Mouse (Mus musculus) heart, embryonic 11.5 days (tissue): Measurements from ENCODE around the gene Nup107. TPM values are rescaled to one million over a fixed set of nuclear protein-coding genes. Genes with fewer than 3 reads are reported as not detected.

Source experiments
- ATAC-seq: fragments of 200-750 bp; cut with Nextera tagmentation; replicated peaks from 2 replicates; pipeline ENCODE4 v1.8.0; 2017; ENCODE audit warnings: moderate library complexity; ENCODE audit not compliant: insufficient number of reproducible peaks, low FRiP score, low TSS enrichment
- H3K27ac ChIP-seq: fragments of 300-500 bp; sonication (generic); 2 replicates; pipeline ENCODE4 v1.5.1; 2014; ENCODE audit warnings: mild to moderate bottlenecking, low read depth, low read length
- H3K27me3 ChIP-seq: fragments of 300-500 bp; sonication (generic); 2 replicates; pipeline ENCODE4 v1.6.1; 2014; ENCODE audit warnings: mild to moderate bottlenecking, low read length, mixed read lengths; ENCODE audit not compliant: control insufficient read depth, insufficient read depth
- H3K36me3 ChIP-seq: fragments of 300-500 bp; sonication (generic); 2 replicates; pipeline ENCODE4 v1.6.1; 2014; ENCODE audit warnings: mild to moderate bottlenecking, low read length, moderate library complexity, mixed read lengths; ENCODE audit not compliant: control insufficient read depth, insufficient read depth
- H3K4me1 ChIP-seq: fragments of 300-500 bp; sonication (generic); 2 replicates; pipeline ENCODE4 v1.6.1; 2014; ENCODE audit warnings: low read length; ENCODE audit not compliant: control insufficient read depth, insufficient read depth
- H3K4me2 ChIP-seq: fragments of 300-500 bp; sonication (generic); 2 replicates; pipeline ENCODE4 v1.6.1; 2014; ENCODE audit warnings: mild to moderate bottlenecking, moderate library complexity
- H3K4me3 ChIP-seq: fragments of 300-500 bp; sonication (generic); 2 replicates; pipeline ENCODE4 v1.5.1; 2014; ENCODE audit warnings: low read depth, low read length
- H3K9ac ChIP-seq: fragments of 300-500 bp; sonication (generic); 2 replicates; pipeline ENCODE4 v1.6.1; 2014; ENCODE audit warnings: mild to moderate bottlenecking, low read depth, low read length, moderate library complexity
- H3K9me3 ChIP-seq: fragments of 300-500 bp; sonication (generic); replicated peaks from 2 replicates; pipeline ENCODE4 v1.6.1; 2016; ENCODE audit warnings: low read length; ENCODE audit not compliant: control insufficient read depth
- WGBS: fragments of 180-500 bp; shearing (Covaris S2); extraction: QIAGEN DNeasy Blood & Tissue Kit; methylation state at CpG from one replicate; pipeline ENCODE4 v1.1.7; 2014; ENCODE audit not compliant: insufficient replicate concordance; 5-methylcytosine and 5-hydroxymethylcytosine counted together
- polyA plus RNA-seq: library from polyadenylated mRNA; unstranded; fragments of >200 nt; fragmentation: Nextera tagmentation; extraction: Ambion mirVana; gene quantifications from 2 replicates; pipeline ENCODE4 v1.2.1, GENCODE M21; 2014

The Nup107 gene
- polyA plus RNA-seq, result 56.3 and 68.9 TPM in 2 replicates

DNA sequence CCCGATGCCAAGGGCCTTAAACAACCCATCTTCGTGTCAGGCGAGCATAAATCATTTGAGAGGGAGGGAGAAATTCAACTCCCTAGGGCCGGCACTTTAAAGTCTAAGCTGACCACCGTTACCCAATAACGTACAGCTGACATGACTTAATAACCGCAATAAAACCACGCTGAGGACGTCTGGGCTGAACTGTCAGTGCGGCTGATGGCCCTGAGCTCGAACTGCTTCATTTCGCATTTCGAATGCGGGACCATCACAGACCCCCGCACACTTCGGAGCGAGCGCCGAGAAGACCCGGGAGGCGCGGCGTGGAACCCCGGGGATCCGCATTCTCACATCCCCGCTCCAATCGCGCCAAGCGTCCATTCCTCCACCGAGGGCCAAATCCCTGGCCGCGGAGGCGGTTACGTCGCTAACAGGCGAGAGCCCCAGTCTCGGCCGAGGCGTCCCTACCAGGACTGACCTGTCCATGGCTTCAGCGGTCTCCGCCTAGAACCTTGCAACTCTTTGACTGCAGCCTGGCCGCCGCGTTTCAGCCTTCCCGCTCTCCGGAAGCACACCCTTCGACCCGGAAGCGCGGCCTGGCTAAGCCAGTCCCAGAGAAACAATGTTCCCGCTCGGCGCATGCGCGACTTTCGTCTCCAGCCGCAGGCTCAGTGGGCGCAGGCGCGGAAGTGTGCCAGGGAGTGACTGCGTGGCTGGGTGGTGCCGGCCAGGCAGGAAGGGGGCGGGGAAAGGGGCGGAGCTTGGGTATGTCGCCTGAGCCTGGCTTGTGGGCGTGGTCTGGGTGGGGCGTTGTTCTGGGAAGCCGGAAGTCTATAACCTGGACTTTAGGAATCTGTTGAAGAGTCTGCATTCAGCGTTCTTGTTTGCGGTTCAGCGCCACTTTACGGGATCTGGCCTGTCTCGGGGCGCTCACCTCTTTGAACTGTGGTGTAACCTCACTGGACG is at the start of gene Nup107:
Gene Nup107 (minus strand): TSS at position 565 of the 951 bp plus-strand sequence.
- Histone ChIP-seq H3K4me3 (peak within 1 kb of the TSS; percentile 93), H3K36me3 (peaks cover 2% of the 10 kb centered on the region; the same call in 1 of the 2 replicates), H3K9ac (peak within 1 kb of the TSS; percentile 89), H3K4me2 (peak within 1 kb of the TSS; percentile 87), H3K27me3 (no peaks in the 10 kb centered on the region), H3K27ac (peak within 1 kb of the TSS; percentile 76), H3K9me3 (no peaks in the 10 kb centered on the region), H3K4me1 (peaks cover 12% of the 10 kb centered on the region)
- peak; percentile 99 for ATAC-seq
- under 1% methylated on average over 75 of the region's 75 CpGs for WGBS

DNA sequence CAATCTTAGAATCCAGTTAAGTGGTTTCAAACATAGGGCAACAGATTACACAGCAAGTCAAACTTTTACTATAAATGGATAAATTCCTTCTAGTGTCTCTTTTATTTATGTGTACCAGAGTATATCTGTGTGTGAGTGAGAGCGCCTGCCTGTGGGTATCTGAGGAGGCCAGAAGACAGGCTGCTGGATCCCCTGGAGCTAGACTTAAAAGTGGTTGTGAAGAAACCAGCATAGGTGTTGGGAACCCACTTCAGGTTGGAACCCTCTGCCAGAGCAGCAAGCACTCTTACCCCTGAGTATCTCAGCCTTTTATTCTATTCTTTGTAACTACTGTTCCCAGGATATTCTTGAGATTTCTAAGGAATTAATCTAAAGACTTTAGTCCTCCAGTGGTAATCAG is 49.3 kb upstream of the Nup107 start:
- Histone ChIP-seq H3K9ac (no peak overlapping the region), H3K27me3 (no peaks in the 10 kb centered on the region), H3K36me3 (no peaks in the 10 kb centered on the region), H3K4me1 (peaks cover 20% of the 10 kb centered on the region), H3K4me2 (no peak overlapping the region), H3K4me3 (no peak overlapping the region), H3K9me3 (no peaks in the 10 kb centered on the region), H3K27ac (no peak overlapping the region)
- no peak for ATAC-seq
- 66% methylated on average over 1 of the region's 1 CpGs for WGBS

DNA sequence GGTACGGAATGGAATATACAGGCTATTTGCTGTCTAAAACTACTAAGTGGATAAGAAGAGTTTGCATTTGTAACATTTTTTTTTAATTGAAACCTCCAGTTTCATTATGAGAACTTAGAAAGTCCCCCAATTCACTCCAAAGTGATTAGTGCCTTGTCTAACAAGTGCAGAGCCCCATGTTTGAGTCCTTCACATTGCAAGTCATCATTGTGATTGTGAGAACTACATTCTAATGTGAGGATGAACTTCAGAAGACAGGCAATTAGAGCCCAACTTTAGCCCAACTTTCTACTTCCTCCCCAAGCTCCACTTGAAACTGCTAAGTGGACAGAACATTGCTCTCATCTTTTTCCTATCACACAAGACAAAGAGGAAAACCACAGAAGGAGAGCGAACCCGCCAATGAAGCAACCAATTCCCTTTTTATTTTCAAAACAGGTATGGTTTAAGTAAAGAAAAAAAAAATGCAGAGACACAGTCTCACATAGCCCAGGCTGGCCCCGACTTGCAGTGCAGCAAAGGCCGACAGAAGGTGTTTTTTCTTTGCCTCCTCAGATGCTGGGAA is 48.0 kb upstream of the Nup107 start:
- no peaks in the 10 kb centered on the region for H3K9me3 ChIP-seq
- ATAC-seq, result no peak
- no peak overlapping the region for H3K4me2 ChIP-seq
- no peak overlapping the region for H3K9ac ChIP-seq
- no peaks in the 10 kb centered on the region for H3K36me3 ChIP-seq
- no peak overlapping the region for H3K27ac ChIP-seq
- H3K4me3 ChIP-seq, result no peak overlapping the region
- peaks cover 19% of the 10 kb centered on the region for H3K4me1 ChIP-seq
- H3K27me3 ChIP-seq, result no peaks in the 10 kb centered on the region
- WGBS, result 89% methylated on average over 5 of the region's 5 CpGs

DNA sequence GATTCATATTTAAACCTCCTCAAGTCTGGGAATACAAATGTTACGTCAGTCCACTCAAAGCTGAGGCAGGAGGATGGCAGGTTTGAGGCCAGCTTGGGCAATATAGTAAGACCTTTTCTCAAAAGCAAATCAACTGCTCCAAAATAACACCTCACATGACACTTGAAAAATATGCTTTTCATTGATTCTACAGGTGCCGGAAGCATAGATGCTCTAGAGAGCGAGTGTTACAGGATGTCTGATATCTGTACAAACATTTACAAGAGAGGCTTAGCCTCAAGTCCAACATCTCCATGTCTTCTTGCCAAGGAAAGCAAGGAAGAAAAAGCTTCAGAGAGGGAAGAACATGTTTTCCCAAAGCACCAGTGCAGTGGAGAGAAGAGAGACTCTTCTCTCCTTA is 47.2 kb upstream of the Nup107 start:
- no peak overlapping the region for H3K27ac ChIP-seq
- no peaks in the 10 kb centered on the region for H3K27me3 ChIP-seq
- 86% methylated on average over 3 of the region's 3 CpGs for whole genome bisulfite sequencing
- no peaks in the 10 kb centered on the region for H3K36me3 ChIP-seq
- peaks cover 20% of the 10 kb centered on the region for H3K4me1 ChIP-seq
- H3K9ac ChIP-seq, result no peak overlapping the region
- no peak overlapping the region for H3K4me3 ChIP-seq
- no peak for ATAC-seq
- no peaks in the 10 kb centered on the region for H3K9me3 ChIP-seq
- no peak overlapping the region for H3K4me2 ChIP-seq

DNA sequence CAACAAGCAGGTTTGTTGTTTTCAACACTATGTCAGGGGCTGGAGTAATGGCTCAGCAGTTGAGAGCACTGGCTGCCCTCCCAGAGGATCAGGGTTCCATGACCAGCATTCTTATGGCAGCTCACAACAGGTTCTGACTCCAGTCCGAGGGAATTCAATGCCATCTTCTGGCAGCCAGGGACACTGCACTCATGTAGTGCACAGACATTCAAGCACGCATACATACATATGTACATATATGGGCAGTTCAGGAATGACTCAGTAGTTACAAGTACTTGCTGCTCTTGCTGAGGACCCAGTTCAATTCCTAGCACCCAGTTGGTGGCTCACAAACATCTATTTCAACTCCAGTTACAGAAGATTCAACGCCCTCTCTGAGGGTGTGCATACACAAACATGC is 46.4 kb upstream of the Nup107 start:
- H3K27ac ChIP-seq, result no peak overlapping the region
- H3K4me2 ChIP-seq, result no peak overlapping the region
- 82% methylated on average over 3 of the region's 3 CpGs for WGBS
- H3K9me3 ChIP-seq, result no peaks in the 10 kb centered on the region
- H3K9ac ChIP-seq, result no peak overlapping the region
- no peak overlapping the region for H3K4me3 ChIP-seq
- H3K27me3 ChIP-seq, result no peaks in the 10 kb centered on the region
- H3K4me1 ChIP-seq, result peaks cover 20% of the 10 kb centered on the region
- H3K36me3 ChIP-seq, result no peaks in the 10 kb centered on the region
- ATAC-seq, result no peak

DNA sequence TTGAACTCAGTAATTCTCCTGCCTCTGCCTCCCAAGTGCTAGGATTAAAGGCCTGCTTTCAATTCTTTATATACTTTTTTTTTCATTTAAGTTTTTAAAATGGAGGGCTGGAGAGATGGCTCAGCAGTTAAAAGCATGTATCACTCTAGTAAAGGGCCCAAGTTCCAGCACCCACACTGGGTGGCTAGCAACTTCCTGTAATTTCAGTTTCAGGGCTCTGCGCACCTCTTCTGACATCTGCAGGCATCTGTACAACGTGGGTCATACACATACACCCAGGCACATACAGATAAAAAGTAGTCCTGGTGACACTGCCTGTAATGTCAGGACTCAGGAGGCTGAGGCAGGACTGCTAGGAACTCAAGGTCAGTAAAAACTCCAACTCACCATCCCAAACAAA is 43.8 kb upstream of the Nup107 start:
- ATAC-seq, result no peak
- Histone ChIP-seq H3K27me3 (no peaks in the 10 kb centered on the region), H3K36me3 (no peaks in the 10 kb centered on the region), H3K9ac (no peak overlapping the region), H3K4me1 (peaks cover 14% of the 10 kb centered on the region), H3K4me3 (no peak overlapping the region), H3K27ac (no peak overlapping the region), H3K9me3 (no peaks in the 10 kb centered on the region), H3K4me2 (no peak overlapping the region)
- 64% methylated on average over 2 of the region's 2 CpGs for WGBS

DNA sequence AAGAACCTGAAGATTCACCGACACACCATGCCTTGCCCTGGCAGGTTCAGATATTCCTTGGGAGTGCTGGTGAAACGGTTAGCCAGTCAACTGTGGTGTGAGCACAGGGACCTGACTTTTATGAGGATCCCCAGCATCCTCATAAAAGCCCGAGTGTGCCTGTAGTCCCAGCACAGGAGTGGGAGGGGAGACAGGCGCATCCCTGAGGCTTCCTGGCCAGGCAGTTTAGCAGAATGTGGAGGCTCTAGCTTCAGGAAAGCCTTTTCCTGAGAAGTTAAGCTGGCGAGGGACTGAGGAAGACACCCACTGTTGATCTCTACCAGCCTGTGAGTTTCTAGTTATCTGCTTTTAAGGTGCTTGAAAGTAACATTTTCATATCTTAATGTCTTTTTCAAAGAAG is 42.9 kb upstream of the Nup107 start:
- H3K9me3 ChIP-seq, result no peaks in the 10 kb centered on the region
- peaks cover 9% of the 10 kb centered on the region for H3K4me1 ChIP-seq
- no peak for ATAC-seq
- no peak overlapping the region for H3K4me3 ChIP-seq
- no peaks in the 10 kb centered on the region for H3K27me3 ChIP-seq
- H3K9ac ChIP-seq, result no peak overlapping the region
- H3K4me2 ChIP-seq, result no peak overlapping the region
- no peaks in the 10 kb centered on the region for H3K36me3 ChIP-seq
- 70% methylated on average over 5 of the region's 5 CpGs for WGBS
- H3K27ac ChIP-seq, result no peak overlapping the region

DNA sequence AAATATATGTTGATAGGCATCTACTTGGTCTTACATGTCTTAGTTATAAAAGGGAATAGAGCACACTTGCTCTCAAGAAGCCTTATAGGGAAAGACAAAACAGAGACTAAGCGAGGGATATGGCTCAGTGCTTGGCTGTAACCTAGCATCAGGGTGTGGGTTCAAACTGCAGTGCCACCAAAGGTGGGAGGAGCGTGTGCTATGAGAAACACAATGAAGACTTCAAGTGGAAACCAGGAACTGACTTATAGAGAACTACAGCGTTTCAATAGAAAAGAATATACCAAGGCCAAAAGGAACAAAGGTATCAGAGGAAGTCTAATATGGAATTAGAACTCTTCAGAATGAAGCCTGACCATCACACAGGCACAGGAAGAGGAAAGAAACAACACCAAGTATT is 38.3 kb upstream of the Nup107 start:
- Histone ChIP-seq H3K27ac (no peak overlapping the region), H3K4me1 (peaks cover 9% of the 10 kb centered on the region), H3K4me2 (no peak overlapping the region), H3K4me3 (no peak overlapping the region), H3K9ac (no peak overlapping the region), H3K9me3 (no peaks in the 10 kb centered on the region), H3K36me3 (no peaks in the 10 kb centered on the region), H3K27me3 (no peaks in the 10 kb centered on the region)
- no peak for ATAC-seq
- WGBS, result 83% methylated on average over 3 of the region's 3 CpGs
